Mouse (Mus musculus): ENCODE data around the gene Tinf2.

GRCm38 (mm10) chr14:55629312-55629711 is 52.3 kb downstream of the Tinf2 start:
- peak; percentile 86 for TF ChIP-seq CTCF (IDR thresholded peaks at IDR 0.05)
- TF ChIP-seq EP300 (IDR thresholded peaks at IDR 0.05), result no peak
